Mouse (Mus musculus) intestine, embryonic 15.5 days (tissue): Measurements from ENCODE around the gene Slc7a11. TPM values are rescaled to one million over a fixed set of nuclear protein-coding genes. Genes with fewer than 3 reads are reported as not detected.
A peak's percentile ranks its signal among the peaks of the same experiment; 100 is the strongest.

ENCODE experiments used
- ATAC-seq: fragments of 200-750 bp; cut with Nextera tagmentation; 2 replicates; pipeline ENCODE4 v1.8.0; 2017; ENCODE audit warnings: moderate TSS enrichment, moderate library complexity
- H3K27ac ChIP-seq: fragments of 300-500 bp; sonication (generic); 2 replicates; pipeline ENCODE4 v1.5.1; 2015; ENCODE audit warnings: mild to moderate bottlenecking, inconsistent platforms
- H3K27me3 ChIP-seq: fragments of 300-500 bp; sonication (generic); replicated peaks from 2 replicates; pipeline ENCODE4 v1.6.1; 2015; ENCODE audit warnings: inconsistent platforms
- H3K36me3 ChIP-seq: fragments of 300-500 bp; sonication (generic); 2 replicates; pipeline ENCODE4 v1.6.1; 2015; ENCODE audit warnings: inconsistent platforms
- H3K4me1 ChIP-seq: fragments of 300-500 bp; sonication (generic); replicated peaks from 2 replicates; pipeline ENCODE4 v1.6.1; 2015; ENCODE audit warnings: inconsistent platforms
- H3K4me2 ChIP-seq: fragments of 300-500 bp; sonication (generic); replicated peaks from 2 replicates; pipeline ENCODE4 v1.6.1; 2015; ENCODE audit warnings: mild to moderate bottlenecking, inconsistent platforms
- H3K4me3 ChIP-seq: fragments of 300-500 bp; sonication (generic); replicated peaks from 2 replicates; pipeline ENCODE4 v1.5.1; 2015; ENCODE audit warnings: inconsistent platforms
- H3K9ac ChIP-seq: fragments of 300-500 bp; sonication (generic); 2 replicates; pipeline ENCODE4 v1.6.1; 2015; ENCODE audit warnings: inconsistent platforms
- H3K9me3 ChIP-seq: fragments of 300-500 bp; sonication (generic); 2 replicates; pipeline ENCODE4 v1.6.1; 2016; ENCODE audit warnings: inconsistent platforms
- WGBS: fragments of 180-500 bp; shearing (Covaris S2); methylation state at CpG from one replicate; pipeline ENCODE4 v1.1.7; 2015; 5-methylcytosine and 5-hydroxymethylcytosine counted together
- polyA plus RNA-seq: library from polyadenylated mRNA; unstranded; fragments of >200 nt; fragmentation: Nextera tagmentation; extraction: Ambion mirVana; gene quantifications from 2 replicates; pipeline ENCODE4 v1.2.1, GENCODE M21; 2015

The Slc7a11 gene
- polyA plus RNA-seq, 1 experiment from 2014 or later = 0.14 TPM

DNA sequence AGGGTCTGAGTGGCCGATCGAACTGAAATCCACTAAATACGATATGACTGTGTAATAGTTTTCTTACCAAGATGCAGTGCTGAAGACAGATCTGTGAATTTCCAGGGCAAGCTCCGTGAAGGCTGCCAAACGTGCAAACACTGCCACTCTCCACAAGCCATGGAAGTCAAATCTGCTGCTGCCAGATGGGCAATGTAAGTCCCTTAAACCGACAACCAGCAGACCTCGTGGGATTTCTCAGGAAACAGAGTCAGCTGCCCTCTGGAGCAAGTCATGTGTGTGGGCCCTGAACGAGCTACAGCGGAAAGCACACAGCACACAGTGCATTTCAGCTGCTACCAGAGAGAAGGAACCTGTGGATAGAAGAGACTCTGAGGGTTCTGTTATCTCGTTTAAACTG lies 146.5 kb downstream of the Slc7a11 start:
- Histone ChIP-seq H3K4me2 (no peak overlapping the region), H3K36me3 (no peaks in the 10 kb centered on the region), H3K27me3 (no peaks in the 10 kb centered on the region), H3K9me3 (no peaks in the 10 kb centered on the region), H3K9ac (no peak overlapping the region), H3K27ac (no peak overlapping the region), H3K4me1 (no peaks in the 10 kb centered on the region), H3K4me3 (no peak overlapping the region)
- WGBS = 60% methylated on average over 10 of the region's 10 CpGs
- ATAC-seq = no peak

DNA sequence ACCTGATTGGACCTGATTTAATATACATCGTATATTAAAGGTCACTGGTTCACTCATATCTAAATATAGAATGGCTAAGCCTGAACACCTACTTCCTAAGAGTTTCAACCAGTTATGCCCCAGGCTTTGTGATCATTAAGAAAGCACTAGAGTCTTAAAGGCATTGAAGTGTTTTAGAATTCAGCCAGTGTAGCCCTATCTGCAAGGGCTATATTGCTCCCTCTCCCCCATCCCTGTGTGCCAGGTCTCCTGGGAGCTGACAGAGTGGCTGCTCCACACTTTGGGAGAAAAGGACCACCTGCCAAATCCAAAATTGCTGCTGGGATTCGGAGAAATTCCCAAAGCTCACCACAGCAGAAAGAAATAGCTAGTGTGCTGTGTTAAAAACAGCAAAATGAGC lies 168.4 kb downstream of the Slc7a11 start:
- H3K27me3 ChIP-seq = no peaks in the 10 kb centered on the region
- H3K4me3 ChIP-seq = no peak overlapping the region
- H3K27ac ChIP-seq = no peak overlapping the region
- H3K4me1 ChIP-seq = no peaks in the 10 kb centered on the region
- H3K4me2 ChIP-seq = no peak overlapping the region
- H3K36me3 ChIP-seq = no peaks in the 10 kb centered on the region
- ATAC-seq = no peak
- 76% methylated on average over 2 of the region's 2 CpGs for WGBS
- H3K9me3 ChIP-seq = no peaks in the 10 kb centered on the region
- H3K9ac ChIP-seq = no peak overlapping the region

DNA sequence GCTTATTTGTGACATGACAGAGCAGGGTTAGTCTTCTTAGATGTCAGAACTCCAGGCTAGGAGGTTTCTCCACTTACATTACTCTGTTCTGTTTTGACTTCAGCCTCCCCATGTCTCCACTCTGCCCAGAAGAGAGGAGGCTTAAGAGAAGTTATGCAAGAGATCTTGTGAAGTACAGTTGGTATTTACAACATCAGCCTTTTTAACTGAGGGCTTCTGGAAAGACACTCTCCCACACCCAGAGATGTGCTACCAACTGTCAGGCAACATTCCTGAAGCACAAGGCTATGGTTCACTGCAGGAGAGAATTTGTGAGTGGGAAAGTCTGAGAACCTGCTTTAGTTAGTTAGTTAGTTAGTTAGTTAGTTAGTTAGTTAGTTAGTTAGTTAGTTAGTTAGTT lies 171.2 kb downstream of the Slc7a11 start:
- H3K4me3 ChIP-seq = no peak overlapping the region
- no peak overlapping the region for H3K27ac ChIP-seq
- no peaks in the 10 kb centered on the region for H3K4me1 ChIP-seq
- no peak for ATAC-seq
- H3K36me3 ChIP-seq = no peaks in the 10 kb centered on the region
- H3K9me3 ChIP-seq = no peaks in the 10 kb centered on the region
- no peak overlapping the region for H3K4me2 ChIP-seq
- H3K27me3 ChIP-seq = no peaks in the 10 kb centered on the region
- no peak overlapping the region for H3K9ac ChIP-seq

DNA sequence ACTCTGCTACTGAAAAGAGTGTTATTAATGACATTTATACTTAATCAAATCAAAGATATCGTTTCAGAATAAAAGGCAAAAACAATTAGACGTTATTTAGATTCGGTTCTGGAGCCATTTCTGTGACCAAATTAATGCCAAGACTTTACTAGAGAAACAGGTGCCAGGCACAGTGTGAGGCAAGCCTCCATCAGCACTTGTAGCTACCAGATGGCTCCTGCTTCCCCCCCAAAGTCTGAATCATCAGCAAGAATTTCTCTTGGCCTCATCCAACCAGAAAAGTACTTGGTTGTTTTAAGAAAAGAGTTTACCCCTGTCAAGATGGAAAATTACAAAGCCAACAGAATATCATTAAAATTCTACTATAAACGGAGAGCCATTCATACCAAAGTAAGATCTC lies 173.7 kb downstream of the Slc7a11 start:
- no peak for ATAC-seq
- no peak overlapping the region for H3K27ac ChIP-seq
- H3K9me3 ChIP-seq = no peaks in the 10 kb centered on the region
- H3K4me3 ChIP-seq = no peak overlapping the region
- no peaks in the 10 kb centered on the region for H3K36me3 ChIP-seq
- no peaks in the 10 kb centered on the region for H3K27me3 ChIP-seq
- no peak overlapping the region for H3K9ac ChIP-seq
- no peak overlapping the region for H3K4me2 ChIP-seq
- 83% methylated on average over 4 of the region's 4 CpGs for WGBS
- H3K4me1 ChIP-seq = no peaks in the 10 kb centered on the region

DNA sequence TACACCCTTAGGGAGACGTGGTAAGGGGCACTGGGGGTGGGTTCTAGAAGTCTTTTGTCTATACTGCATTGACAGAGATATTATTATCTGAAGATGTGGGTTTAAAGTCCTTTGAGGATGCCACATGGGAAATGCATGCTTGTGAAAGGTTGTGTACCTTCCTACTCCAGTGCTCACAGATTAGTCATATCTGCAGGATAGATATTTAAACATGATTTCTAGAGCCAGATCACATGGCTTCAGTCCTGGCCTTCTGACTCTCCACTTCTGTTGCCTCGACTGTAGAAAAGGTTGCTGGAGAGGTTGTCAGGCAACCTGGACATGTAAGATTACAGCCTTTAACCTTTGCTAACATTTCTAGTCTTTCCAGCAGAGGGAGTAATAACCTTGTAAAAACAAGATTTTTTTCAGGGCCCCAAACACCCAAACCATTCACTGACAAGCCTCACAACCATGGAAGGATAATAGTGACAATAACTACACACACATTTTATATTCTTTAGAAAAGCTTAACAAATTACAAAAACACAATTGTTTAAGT lies 180.8 kb downstream of the Slc7a11 start:
- no peaks in the 10 kb centered on the region for H3K9me3 ChIP-seq
- no peaks in the 10 kb centered on the region for H3K36me3 ChIP-seq
- peak; percentile 34 for ATAC-seq
- H3K9ac ChIP-seq = no peak overlapping the region
- H3K4me1 ChIP-seq = no peaks in the 10 kb centered on the region
- H3K27ac ChIP-seq = no peak overlapping the region
- 41% methylated on average over 2 of the region's 2 CpGs for WGBS
- no peak overlapping the region for H3K4me3 ChIP-seq
- no peaks in the 10 kb centered on the region for H3K27me3 ChIP-seq
- no peak overlapping the region for H3K4me2 ChIP-seq

DNA sequence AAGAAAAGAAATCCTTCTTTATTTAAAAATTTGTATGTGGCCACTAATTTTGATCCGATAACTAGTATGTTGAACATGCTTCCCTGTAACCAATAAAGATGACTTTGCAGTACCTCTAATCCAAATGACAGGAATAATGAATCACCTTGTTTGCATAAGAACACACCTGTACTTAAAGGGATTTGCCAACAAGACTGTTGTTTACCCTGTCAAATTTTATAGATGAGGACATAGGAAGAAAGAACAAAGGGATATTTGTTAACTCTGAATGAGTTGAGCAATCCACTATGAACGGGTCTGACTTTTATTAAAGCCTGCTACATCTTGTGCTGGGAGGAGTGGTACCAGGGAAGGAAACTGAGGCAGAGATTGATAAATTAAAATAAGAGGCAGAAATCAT lies 181.3 kb downstream of the Slc7a11 start:
- peak; percentile 79 for ATAC-seq
- 56% methylated on average over 2 of the region's 2 CpGs for WGBS
- no peaks in the 10 kb centered on the region for H3K27me3 ChIP-seq

DNA sequence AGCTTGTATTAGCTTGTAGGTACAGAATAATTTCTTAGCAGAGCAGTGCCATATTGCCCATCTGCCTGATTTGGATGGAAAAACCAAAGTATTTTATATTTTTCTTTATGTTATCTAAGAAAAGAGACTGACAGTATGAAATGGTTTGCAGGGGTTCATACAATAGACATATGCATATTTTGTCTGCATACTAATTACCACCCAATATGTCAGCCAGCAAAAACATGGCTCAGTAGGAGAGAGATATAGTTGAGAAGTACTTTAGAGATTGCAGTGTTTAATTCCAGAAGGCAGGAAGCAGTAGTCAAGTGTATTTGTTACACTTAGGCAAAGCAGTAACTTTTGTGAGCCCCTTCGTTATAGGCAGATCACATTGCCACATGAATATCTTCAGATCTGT lies 182.7 kb downstream of the Slc7a11 start:
- H3K36me3 ChIP-seq = no peaks in the 10 kb centered on the region
- WGBS = 87% methylated on average over 1 of the region's 1 CpGs
- H3K4me1 ChIP-seq = no peaks in the 10 kb centered on the region
- no peaks in the 10 kb centered on the region for H3K9me3 ChIP-seq
- no peak overlapping the region for H3K4me3 ChIP-seq
- H3K27ac ChIP-seq = no peak overlapping the region
- H3K4me2 ChIP-seq = no peak overlapping the region
- no peaks in the 10 kb centered on the region for H3K27me3 ChIP-seq
- H3K9ac ChIP-seq = no peak overlapping the region
- no peak for ATAC-seq

More for the DNA sequence above, 181.3 kb downstream of the Slc7a11 start:
- no peaks in the 10 kb centered on the region for H3K9me3 ChIP-seq
- H3K36me3 ChIP-seq = no peaks in the 10 kb centered on the region
- no peak overlapping the region for H3K4me3 ChIP-seq
- no peak overlapping the region for H3K9ac ChIP-seq
- H3K4me2 ChIP-seq = no peak overlapping the region
- H3K27ac ChIP-seq = no peak overlapping the region
- no peaks in the 10 kb centered on the region for H3K4me1 ChIP-seq

DNA sequence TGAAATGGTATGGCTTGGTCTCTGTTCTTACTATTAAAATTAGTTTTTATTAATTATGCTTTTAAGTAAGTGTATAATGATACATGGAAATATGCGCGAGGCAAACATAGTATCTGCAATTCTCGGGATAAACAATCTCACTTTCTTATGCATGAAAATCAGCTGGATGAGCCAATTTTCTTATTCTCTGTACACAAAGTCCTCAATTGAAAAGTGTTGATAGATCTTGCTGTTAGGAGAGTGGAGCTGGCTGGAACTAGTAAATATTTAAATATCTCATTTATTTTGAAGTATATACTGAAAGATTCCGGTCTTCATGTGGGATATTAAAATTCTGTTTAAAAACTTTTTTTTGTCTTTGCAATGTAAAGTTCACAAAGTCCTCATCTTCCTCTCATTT lies 184.6 kb downstream of the Slc7a11 start:
- no peaks in the 10 kb centered on the region for H3K27me3 ChIP-seq
- 74% methylated on average over 4 of the region's 4 CpGs for WGBS
- H3K27ac ChIP-seq = no peak overlapping the region

DNA sequence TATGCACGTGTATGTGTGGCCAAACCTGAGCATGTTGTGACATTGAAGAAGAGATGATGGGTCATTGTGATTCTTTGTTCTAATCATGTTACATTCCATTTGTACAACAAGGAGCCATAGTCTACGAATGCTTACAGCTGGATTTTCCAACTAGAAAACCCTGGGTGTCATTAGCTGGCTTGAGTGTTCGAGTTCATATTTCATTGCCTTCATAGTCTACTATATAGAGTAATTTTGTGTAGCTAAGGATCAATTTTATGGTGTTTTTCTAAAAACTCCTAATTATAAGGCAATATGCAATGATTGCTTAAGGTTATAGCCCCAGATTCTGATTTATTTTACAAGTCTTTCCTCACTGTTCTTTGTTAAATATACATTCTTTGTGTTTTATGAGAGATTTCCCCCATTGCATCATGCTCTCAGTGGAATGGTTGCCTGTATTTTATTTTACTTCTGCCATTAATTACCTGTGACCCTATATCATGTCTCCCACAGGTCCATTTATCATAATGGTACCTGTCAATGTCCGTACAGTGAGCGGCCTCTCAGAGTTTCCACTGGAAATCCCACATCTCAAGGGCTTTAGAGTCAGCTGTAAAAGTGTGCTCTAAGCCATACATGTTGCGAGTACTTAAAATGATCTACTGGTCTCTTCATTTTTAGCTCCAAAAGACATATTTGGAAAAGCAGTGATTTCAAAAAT lies 193.7 kb downstream of the Slc7a11 start:
- no peak overlapping the region for H3K9ac ChIP-seq
- no peak overlapping the region for H3K4me2 ChIP-seq
- H3K36me3 ChIP-seq = no peaks in the 10 kb centered on the region
- no peaks in the 10 kb centered on the region for H3K4me1 ChIP-seq
- no peak overlapping the region for H3K4me3 ChIP-seq
- H3K9me3 ChIP-seq = no peaks in the 10 kb centered on the region
- 81% methylated on average over 6 of the region's 6 CpGs for WGBS
- no peaks in the 10 kb centered on the region for H3K27me3 ChIP-seq
- no peak for ATAC-seq
- no peak overlapping the region for H3K27ac ChIP-seq

More for the DNA sequence above, 184.6 kb downstream of the Slc7a11 start:
- Histone ChIP-seq H3K4me3 (no peak overlapping the region), H3K9me3 (no peaks in the 10 kb centered on the region), H3K4me2 (no peak overlapping the region), H3K4me1 (no peaks in the 10 kb centered on the region), H3K36me3 (no peaks in the 10 kb centered on the region), H3K9ac (no peak overlapping the region)
- no peak for ATAC-seq

DNA sequence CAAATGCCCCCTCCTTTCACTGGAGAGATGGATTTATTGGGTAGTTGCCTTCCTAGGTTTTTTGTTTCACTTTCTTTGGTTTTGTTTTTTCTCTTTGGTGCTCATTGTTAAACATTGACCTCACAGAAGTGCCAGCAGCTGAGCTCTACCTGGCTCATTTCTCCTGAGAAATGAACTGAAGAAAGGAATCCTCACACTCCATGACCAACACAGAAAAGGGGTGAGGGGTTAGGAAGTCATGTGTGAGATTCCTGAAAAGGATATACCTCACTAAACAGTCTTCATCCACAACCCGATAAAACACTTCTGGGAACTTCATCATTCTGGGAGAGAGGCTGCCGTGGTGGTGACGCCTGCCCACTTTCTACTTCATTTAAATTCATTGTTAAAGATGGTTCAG lies 207.4 kb downstream of the Slc7a11 start:
- H3K9me3 ChIP-seq = no peaks in the 10 kb centered on the region
- ATAC-seq = no peak
- no peak overlapping the region for H3K27ac ChIP-seq
- WGBS = 88% methylated on average over 3 of the region's 3 CpGs
- H3K4me1 ChIP-seq = no peaks in the 10 kb centered on the region
- no peaks in the 10 kb centered on the region for H3K36me3 ChIP-seq
- no peak overlapping the region for H3K4me2 ChIP-seq
- H3K27me3 ChIP-seq = no peaks in the 10 kb centered on the region
- no peak overlapping the region for H3K9ac ChIP-seq
- H3K4me3 ChIP-seq = no peak overlapping the region

DNA sequence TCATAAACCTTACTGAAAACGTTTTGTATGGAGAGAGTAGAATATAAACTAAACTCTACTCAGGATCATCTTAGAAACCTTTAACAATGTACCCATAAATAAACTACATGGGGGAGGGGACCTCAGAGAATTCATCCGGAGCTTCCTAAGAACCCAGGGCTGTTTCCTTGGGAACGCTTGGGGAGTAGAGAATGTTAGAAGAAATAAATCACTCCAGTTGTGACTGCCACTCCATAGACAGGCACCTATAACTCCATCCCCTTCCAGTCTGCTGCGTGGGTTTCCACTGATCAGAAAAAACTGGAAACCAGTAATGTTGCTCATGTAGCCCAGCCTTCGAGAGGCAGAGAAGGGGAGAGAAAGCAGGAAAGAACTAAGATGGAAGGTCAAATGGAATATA lies 210.3 kb downstream of the Slc7a11 start:
- H3K27me3 ChIP-seq = no peaks in the 10 kb centered on the region
- no peaks in the 10 kb centered on the region for H3K4me1 ChIP-seq
- H3K9ac ChIP-seq = no peak overlapping the region
- H3K27ac ChIP-seq = no peak overlapping the region
- H3K4me2 ChIP-seq = no peak overlapping the region
- WGBS = 38% methylated on average over 5 of the region's 5 CpGs
- H3K4me3 ChIP-seq = no peak overlapping the region
- no peak for ATAC-seq
- no peaks in the 10 kb centered on the region for H3K36me3 ChIP-seq
- no peaks in the 10 kb centered on the region for H3K9me3 ChIP-seq

DNA sequence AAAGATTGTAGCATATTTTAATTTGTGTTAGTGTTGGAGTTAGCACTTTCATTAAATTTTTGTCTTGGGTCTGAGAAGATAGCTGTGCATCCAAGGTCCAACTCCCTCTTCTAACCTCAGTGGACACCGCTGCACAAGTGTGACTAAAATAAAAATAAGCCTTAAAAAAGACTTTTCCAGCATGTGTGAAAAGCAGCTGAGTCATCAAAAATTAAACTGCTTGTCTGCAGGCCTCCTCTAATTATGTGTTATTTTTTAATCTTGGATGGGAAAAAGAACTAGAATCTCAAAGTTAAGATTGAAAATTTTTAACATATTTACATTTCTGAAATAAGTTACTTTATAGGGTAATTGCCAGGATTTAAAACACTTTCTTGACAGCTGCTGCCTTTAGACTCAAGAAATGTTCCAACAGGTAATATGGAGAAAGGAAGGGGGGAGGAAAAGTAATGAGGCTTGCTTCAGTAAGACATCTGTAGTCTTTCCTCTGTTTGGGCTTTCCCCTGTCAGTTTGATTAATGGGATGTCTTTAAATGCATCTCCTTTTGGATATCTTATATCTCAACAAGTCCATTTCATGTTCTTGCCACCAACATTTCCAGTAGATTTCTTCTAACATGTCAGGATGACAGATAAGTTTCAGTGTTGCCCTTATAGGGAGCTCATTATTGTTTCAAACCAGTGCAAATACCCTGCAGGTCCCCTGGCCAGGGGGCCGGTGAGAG lies 218.9 kb downstream of the Slc7a11 start:
- Histone ChIP-seq H3K9me3 (no peaks in the 10 kb centered on the region), H3K4me1 (no peaks in the 10 kb centered on the region), H3K9ac (no peak overlapping the region), H3K27ac (no peak overlapping the region), H3K4me2 (no peak overlapping the region), H3K4me3 (no peak overlapping the region), H3K36me3 (no peaks in the 10 kb centered on the region), H3K27me3 (no peaks in the 10 kb centered on the region)
- no peak for ATAC-seq
- WGBS = 68% methylated on average over 2 of the region's 2 CpGs

DNA sequence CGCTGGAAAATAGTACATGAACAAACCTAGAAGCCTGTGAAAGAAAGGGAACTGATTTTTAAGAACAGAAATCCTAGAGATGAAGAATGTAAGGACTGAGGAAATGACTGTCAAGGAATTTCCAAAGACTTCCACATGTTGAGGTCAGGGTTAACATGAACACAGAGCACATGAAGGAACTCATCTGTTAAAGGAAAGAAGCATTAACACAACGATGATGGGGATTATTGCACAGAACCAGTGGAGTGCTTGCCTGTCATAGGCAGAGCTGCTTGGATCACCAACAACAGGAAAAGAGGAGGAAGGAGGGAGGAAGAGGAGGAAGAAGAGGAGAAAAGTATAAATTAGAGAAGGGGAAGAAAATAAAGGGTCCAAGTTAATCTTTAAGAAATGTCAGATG lies 223.0 kb downstream of the Slc7a11 start:
- Histone ChIP-seq H3K27me3 (no peaks in the 10 kb centered on the region), H3K4me1 (no peaks in the 10 kb centered on the region), H3K27ac (no peak overlapping the region), H3K4me3 (no peak overlapping the region), H3K9me3 (no peaks in the 10 kb centered on the region), H3K4me2 (no peak overlapping the region), H3K36me3 (no peaks in the 10 kb centered on the region), H3K9ac (no peak overlapping the region)
- ATAC-seq = no peak
- WGBS = 41% methylated on average over 2 of the region's 2 CpGs
